Mouse (Mus musculus): ENCODE results near the gene Cpeb2.

Cpeb2 gene

DNA sequence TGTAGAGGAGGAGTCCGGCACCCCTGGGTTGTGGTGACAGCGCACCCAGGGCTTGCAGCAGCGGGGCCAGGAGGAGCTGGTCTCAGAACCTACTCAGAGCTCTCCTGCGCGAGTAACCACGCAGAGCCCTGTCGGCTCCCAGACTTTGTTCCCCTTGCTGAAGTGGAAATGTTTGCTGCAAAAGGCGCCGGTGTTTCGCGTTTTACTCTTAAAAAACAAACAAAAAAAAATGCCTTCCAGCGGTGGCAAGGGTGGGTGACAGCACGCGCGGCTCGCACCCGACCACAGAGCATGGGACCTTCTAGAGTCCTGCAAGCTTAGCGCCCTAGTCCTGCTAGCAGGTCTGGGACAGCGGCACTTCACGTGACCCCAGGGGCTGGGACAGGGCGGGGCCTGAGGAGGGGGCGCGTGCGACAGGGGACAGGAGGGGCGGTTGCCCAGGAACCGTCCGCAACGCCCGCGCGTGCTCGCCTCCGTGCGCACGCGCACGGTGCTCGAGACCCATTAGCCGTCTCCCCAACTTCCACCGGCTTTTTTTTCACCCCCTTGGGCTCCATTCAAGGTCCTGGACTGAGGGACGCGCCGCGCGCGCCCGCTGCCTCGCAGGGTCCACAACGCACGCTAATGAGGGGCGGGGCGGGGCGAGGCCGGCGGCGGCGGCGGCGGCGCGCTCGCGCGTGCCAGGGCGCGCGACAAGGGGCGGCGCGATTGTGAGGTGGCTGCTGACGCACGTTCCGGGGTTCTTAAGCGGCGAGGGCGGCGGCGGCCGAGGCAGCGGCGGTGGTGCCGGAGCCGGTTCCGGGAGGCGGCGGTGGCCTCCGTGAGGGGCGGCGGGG is at the start of gene Cpeb2:
Gene Cpeb2, plus strand, starts transcription at position 691 of the 836 bp plus-strand sequence.
- peak; percentile 90 for DNase-seq (ENCODE audit: low spot score)

- DNase-seq (ENCODE audit: low spot score) = no peak
Measured at GRCm38 (mm10) chr5:43183556-43183955, 49.4 kb upstream of the Cpeb2 start.

DNA sequence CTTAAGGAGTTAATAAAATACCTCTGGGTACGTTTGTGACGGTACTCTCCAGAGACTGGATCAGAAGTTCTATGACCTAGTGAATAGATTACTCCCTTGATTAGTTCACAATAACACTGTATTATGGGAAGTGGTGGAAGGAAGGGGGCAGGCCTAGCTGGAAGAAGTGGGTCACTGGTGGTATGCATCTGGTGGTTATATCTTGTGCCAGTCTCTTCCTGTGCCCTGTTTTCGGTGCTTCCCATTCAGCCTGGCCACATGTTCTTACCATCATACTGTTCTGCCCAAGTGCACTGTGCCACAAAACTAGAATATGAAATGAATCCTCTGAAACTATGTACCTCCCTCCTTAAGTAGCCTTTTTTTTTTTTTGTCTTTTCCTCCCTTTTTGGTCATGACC is 48.1 kb upstream of the Cpeb2 start:
- no peak for DNase-seq (ENCODE audit: low spot score)

- DNase-seq (ENCODE audit: low spot score) = no peak
Measured at GRCm38 (mm10) chr5:43185478-43185877, 47.5 kb upstream of the Cpeb2 start.

DNA sequence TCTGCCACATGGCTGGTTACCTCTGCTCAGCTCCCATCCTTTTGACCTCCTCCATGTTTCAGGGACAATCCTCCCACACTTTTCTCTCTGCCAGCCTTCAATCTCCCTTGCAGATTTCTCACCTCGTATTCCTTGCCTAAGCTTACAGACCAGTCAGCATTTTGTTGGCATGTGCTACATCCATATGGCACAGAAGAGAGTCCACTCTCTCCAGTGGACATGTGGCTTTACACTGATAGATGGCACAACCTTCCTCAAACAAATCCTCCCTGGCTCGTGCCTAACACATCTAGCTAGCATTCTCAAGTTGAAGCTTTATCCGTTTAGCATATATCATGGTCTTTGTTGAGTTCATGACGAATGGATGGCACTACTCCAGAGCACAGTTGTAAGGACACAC is 32.3 kb upstream of the Cpeb2 start:
- DNase-seq (ENCODE audit: low spot score) = no peak

DNA sequence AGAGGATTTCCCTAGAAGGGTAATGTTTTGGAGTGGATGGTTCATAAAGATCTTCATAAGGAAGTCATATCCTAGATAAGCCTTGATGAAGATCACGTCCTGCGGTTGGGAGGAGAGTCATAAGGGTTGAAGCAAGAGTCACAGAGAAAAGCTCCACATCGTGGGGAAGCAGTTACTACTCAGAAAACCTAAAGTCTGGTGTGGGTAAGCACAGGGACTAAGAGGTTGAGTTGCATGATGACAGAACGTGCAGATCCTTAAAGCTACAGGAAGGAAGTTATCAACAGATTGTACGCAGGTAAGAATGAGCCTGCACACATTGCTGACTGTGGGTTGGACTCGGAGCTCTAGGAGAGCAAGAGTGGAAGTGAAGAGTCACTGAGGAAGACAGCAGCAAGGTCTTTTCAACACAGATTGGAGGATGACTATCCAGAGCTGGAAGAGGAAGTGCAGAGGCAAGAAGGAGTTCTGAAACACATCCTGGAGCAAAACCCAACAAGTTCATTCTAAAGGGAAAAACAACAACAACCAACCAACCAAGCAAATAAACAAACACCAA is 26.4 kb upstream of the Cpeb2 start:
- no peak for DNase-seq (ENCODE audit: low spot score)

- no peak for DNase-seq (ENCODE audit: low spot score)
Measured at GRCm38 (mm10) chr5:43217468-43217867, 15.5 kb upstream of the Cpeb2 start.

GRCm38 (mm10) chr5:43217987-43218846 is 14.8 kb upstream of the Cpeb2 start:
- no peak for DNase-seq (ENCODE audit: low spot score)

- no peak for DNase-seq (ENCODE audit: low spot score)
Measured at GRCm38 (mm10) chr5:43218847-43219132, 14.2 kb upstream of the Cpeb2 start.

DNA sequence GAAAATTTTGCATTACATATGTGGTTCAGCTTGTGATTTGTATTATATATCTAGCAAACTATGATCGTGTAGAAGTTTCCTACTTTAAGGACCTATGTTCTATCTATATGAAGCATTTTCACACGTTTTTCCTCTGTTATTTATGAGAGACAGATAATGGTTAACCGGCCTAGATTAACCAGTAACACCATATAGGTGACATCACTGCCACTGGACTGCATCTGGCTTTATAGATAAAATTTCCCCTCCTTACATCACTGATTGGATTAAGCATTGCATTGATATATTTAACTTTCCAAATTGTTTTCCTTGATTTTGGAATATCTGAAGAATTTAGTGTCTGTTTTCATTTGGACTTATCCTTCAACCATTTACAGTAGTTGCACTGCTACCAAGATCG is 9.6 kb upstream of the Cpeb2 start:
- DNase-seq (ENCODE audit: low spot score) = no peak

DNA sequence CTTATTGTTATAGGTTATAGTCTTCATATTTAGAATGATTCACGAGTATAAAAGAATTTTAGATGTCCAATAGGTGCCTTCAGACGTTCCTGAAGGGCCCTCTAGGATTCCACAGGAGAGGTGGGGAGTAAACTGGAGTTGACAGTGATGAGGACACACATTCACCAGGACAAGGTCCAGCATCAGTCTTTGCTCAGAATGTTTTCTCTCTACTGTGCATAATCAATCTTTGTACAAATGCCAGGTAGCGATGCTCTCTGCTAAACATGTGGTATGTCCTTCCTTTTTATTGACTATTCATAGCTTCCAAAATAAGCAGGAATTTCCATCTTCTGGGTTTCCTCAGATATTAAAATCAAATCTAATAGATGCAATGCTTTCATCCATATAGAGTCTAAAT is 8.7 kb upstream of the Cpeb2 start:
- no peak for DNase-seq (ENCODE audit: low spot score)

DNA sequence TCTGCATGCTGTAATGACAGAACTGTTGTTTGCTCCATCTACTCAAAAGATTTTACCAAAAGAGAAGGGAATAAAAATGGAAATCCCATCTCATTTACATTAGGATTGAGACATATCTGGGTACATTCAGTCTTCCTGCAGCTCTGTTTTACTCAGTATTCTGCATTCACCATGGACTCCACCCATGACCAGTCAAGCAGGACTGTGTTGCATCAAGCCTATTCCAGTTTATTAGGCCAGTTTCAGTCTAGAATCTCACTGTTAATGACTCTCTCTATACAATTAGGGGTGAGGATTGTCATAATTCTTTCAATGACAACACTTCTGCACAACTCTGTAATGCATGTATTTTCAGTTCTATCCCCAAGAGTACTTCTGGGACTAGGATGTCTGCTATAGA is 6.8 kb upstream of the Cpeb2 start:
- DNase-seq (ENCODE audit: low spot score) = no peak

DNA sequence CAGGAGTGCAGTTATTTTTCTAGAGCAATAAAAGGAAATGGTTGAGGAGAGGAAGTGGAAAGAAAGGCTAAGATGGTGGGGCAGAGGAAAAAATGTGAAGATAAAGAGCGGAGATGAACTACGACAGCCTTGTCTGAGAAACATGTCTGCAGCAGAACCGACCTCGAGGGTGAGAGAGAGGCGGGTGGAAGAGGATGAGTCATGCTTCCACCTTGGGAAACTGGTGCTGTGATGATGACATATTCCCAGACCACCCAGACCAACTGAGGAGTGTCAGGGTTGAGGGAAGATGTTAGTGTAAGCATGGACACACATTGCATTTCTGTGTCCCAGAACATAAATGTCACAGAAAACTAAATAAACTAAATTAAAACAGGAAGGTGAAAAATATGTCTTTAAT is 5.4 kb upstream of the Cpeb2 start:
- DNase-seq (ENCODE audit: low spot score) = no peak

DNA sequence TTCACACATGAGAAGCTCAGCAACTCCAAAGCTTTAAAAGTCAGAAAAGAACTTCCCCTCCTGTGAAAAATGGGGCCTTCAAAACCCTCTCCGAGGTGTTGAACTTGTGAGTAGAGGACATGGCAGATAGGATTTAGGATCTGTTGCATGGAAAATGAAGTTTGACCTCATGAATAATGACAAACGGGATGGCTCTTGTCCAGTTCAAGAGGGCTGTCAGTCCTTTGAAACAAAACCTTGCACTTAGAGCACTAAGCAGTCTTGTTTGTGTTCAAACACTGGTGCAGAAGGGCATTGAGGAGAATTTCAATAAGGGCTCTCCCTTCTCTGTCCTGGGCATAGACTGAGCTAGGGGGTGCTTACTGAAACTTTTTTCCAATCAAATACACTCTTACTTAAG is 1.9 kb upstream of the Cpeb2 start:
- DNase-seq (ENCODE audit: low spot score) = no peak

DNA sequence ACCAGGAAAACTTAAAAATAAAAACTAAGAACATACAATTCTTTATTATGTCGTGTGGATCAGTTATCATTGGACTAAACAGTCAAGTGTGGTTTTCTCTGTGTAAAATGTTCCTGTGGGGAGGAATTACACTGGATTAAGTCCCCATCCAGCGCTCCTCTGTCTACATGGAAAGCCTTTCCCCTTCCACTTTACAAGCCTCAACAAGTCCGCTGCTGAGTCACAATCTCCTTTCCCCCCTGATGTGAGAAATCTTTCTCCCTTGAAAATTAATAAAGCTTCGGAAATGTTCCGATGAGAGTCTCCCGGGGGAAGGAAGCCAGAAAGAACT is 856 bp upstream of the Cpeb2 start:
- no peak for DNase-seq (ENCODE audit: low spot score)

- peak; percentile 69 for DNase-seq (ENCODE audit: low spot score)
Measured at GRCm38 (mm10) chr5:43233316-43234181, 579 bp downstream of the Cpeb2 start.

DNA sequence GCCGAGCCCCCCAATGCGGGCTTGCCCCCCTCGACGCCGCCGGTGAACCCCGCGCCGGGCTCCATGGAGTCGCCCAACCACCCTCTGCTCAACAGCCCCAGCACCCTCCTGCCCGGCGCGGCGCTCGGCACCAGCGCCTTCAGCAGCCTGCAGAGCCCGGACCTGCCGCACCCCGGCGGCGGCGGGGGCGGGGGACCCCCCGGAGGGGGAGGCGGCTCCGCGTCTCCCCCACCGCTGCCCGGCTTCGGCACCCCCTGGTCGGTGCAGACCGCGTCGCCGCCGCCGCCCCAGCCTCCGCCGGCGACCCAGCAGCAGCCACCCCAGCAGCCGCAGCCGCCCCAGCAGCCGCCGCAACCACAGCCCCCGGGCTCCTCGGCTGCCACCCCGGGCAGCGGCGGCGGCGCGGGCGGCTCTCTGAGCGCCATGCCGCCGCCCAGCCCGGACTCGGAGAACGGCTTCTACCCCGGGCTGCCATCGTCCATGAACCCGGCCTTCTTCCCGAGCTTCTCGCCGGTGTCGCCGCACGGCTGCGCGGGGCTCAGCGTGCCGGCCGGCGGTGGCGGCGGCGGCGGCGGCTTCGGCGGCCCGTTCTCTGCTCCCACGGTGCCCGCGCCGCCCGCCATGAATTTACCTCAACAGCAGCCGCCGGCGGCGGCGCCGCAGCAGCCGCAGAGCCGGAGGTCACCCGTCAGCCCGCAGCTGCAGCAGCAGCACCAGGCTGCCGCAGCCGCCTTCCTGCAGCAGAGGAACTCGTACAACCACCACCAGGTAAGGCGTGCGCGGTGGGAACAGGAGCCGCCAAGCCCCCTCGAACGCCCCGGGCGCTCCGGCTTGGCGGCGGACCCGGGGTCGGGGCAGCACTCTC is 1.6 kb downstream of the Cpeb2 start:
- DNase-seq (ENCODE audit: low spot score) = peak; percentile 48

GRCm38 (mm10) chr5:43235186-43235785 is 2.3 kb downstream of the Cpeb2 start:
- DNase-seq (ENCODE audit: low spot score) = no peak

DNA sequence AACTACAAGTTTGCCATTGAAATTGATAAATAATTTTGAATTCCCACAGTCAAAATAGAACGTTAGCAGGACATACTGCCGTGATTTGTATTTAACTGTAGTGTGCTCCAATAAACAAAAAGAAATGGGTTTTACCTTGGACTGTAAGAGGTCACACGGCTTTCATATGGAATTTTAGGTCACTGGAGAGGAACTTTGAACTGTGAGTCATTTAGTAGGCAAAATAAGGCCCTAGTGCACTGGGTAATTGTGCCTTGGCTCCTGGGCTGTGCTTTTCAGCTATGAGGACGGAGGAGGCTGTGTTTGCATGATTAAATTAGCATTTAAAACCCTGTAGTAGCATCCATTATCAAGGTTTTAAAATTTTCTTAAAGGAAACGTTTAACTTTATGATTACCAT is 3.0 kb downstream of the Cpeb2 start:
- DNase-seq (ENCODE audit: low spot score) = peak; percentile 6

DNA sequence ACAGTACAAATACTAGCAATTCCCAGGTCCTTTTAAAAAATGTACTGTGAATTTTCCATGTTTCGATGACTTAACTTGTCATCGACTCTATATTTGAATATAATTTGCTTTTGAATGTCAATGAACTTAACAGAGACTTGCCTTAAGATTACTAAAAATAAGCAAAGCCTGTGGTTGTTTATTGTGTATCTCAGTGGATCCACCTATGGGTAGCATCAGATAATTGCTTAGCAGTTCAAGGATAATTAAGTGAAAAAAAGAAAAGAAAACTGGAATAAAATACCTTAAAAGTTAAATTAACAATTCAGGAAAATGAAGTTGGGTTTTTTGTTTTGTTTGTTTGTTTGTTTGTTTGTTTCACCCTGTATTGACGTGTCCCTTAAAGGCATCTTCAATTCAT is 3.5 kb downstream of the Cpeb2 start:
- DNase-seq (ENCODE audit: low spot score) = peak; percentile 38

DNA sequence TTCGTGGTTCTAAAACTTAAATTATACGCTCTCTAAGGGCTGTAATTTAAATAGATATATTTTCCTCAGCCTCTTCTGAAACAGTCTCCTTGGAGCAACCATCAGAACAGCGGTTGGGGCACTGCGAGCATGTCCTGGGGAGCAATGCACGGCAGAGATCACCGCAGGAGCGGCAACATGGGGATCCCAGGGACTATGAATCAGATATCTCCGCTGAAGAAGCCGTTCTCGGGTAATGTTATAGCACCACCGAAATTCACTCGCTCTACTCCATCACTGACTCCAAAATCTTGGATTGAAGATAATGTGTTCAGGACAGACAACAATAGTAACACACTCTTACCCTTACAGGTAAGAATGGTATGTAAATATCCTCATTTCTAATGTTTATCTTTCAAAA is 4.3 kb downstream of the Cpeb2 start:
- no peak for DNase-seq (ENCODE audit: low spot score)
